Mouse (Mus musculus) thymus, adult 18-20 months (tissue): Measurements from ENCODE around the gene Cnnm2.
"Not testable (repeated sequence)": the region's sequence is repeated elsewhere in the genome, so short reads cannot be mapped to it uniquely, and the experiment has no call there.

Experiments
- DNase-seq, 2 experiments: peaks; one replicate each; pipeline ENCODE4 v3.0.0; 2022; ENCODE audit warnings: mixed read lengths in 2 of 2

Gene Cnnm2

GRCm38 (mm10) chr19:46761247-46761946 lies at the start of gene Cnnm2:
Gene Cnnm2 (plus strand): TSS chr19:46761596.
- DNase-seq, result peak; percentile 100

GRCm38 (mm10) chr19:46714234-46714633 lies 47.2 kb upstream of the Cnnm2 start:
- DNase-seq, result no peak

GRCm38 (mm10) chr19:46715016-46715415 lies 46.4 kb upstream of the Cnnm2 start:
- DNase-seq, result no peak

- no peak for DNase-seq
These were observed 43.2 kb upstream of the Cnnm2 start for GRCm38 (mm10) chr19:46718150-46718549.

- no peak for DNase-seq
These were observed 37.0 kb upstream of the Cnnm2 start for GRCm38 (mm10) chr19:46724411-46724810.

GRCm38 (mm10) chr19:46726142-46726541 lies 35.3 kb upstream of the Cnnm2 start:
- no peak for DNase-seq

- DNase-seq, result no peak
These were observed 34.2 kb upstream of the Cnnm2 start for GRCm38 (mm10) chr19:46727140-46727736.

- DNase-seq, result no peak
These were observed 33.4 kb upstream of the Cnnm2 start for GRCm38 (mm10) chr19:46727945-46728540.

- DNase-seq, result no peak
These were observed 32.5 kb upstream of the Cnnm2 start for GRCm38 (mm10) chr19:46728909-46729308.

- DNase-seq, result no peak
These were observed 30.0 kb upstream of the Cnnm2 start for GRCm38 (mm10) chr19:46731351-46731750.

GRCm38 (mm10) chr19:46732673-46733072 lies 28.7 kb upstream of the Cnnm2 start:
- DNase-seq, result not testable (repeated sequence)

- no peak for DNase-seq
These were observed 27.8 kb upstream of the Cnnm2 start for GRCm38 (mm10) chr19:46733626-46734025.

- DNase-seq, result no peak
These were observed 26.2 kb upstream of the Cnnm2 start for GRCm38 (mm10) chr19:46735241-46735640.

GRCm38 (mm10) chr19:46737106-46737505 lies 24.3 kb upstream of the Cnnm2 start:
- DNase-seq, result peak in 1 of 2 experiments; percentile 50

- peak in 1 of 2 experiments; percentile 33 for DNase-seq
These were observed 20.9 kb upstream of the Cnnm2 start for GRCm38 (mm10) chr19:46740341-46741008.

- no peak for DNase-seq
These were observed 19.8 kb upstream of the Cnnm2 start for GRCm38 (mm10) chr19:46741574-46741973.

GRCm38 (mm10) chr19:46744681-46745080 lies 16.7 kb upstream of the Cnnm2 start:
- no peak for DNase-seq

- DNase-seq, result no peak
These were observed 13.6 kb upstream of the Cnnm2 start for GRCm38 (mm10) chr19:46747799-46748198.

GRCm38 (mm10) chr19:46752235-46752634 lies 9.2 kb upstream of the Cnnm2 start:
- no peak for DNase-seq

GRCm38 (mm10) chr19:46755066-46755465 lies 6.3 kb upstream of the Cnnm2 start:
- peak in 1 of 2 experiments; percentile 15 for DNase-seq

GRCm38 (mm10) chr19:46756221-46756620 lies 5.2 kb upstream of the Cnnm2 start:
- no peak for DNase-seq

GRCm38 (mm10) chr19:46759096-46759495 lies 2.3 kb upstream of the Cnnm2 start:
- DNase-seq, result no peak

- DNase-seq, result not testable (repeated sequence)
These were observed 1.5 kb upstream of the Cnnm2 start for GRCm38 (mm10) chr19:46759909-46760308.
